Mouse (Mus musculus) liver, embryonic 11.5 days (tissue): Measurements from ENCODE around the gene Ctsa. TPM values are rescaled to one million over a fixed set of nuclear protein-coding genes. Genes with fewer than 3 reads are reported as not detected.
"Not testable (repeated sequence)": the region's sequence is repeated elsewhere in the genome, so short reads cannot be mapped to it uniquely, and the experiment has no call there.

Source experiments
- ATAC-seq: fragments of 200-750 bp; cut with Nextera tagmentation; replicated peaks from 2 replicates; pipeline ENCODE4 v1.8.0; 2017; ENCODE audit warnings: moderate number of reproducible peaks, mild to moderate bottlenecking, moderate TSS enrichment, moderate library complexity; ENCODE audit not compliant: low FRiP score
- DNase-seq: peaks from one replicate; pipeline ENCODE4 v3.0.0-alpha.2; 2017; ENCODE audit warnings: low spot score
- H3K27ac ChIP-seq: fragments of 300-500 bp; sonication (generic); 2 replicates; pipeline ENCODE4 v1.5.1; 2014; ENCODE audit warnings: mild to moderate bottlenecking, low read depth, low read length, control low read depth
- H3K27me3 ChIP-seq: fragments of 300-500 bp; sonication (generic); replicated peaks from 2 replicates; pipeline ENCODE4 v1.6.1; 2014; ENCODE audit warnings: low read length, mixed read lengths; ENCODE audit not compliant: control insufficient read depth, insufficient read depth
- H3K36me3 ChIP-seq: fragments of 300-500 bp; sonication (generic); 2 replicates; pipeline ENCODE4 v1.6.1; 2014; ENCODE audit warnings: mild to moderate bottlenecking, low read length, moderate library complexity, mixed read lengths; ENCODE audit not compliant: control insufficient read depth, insufficient read depth
- H3K4me1 ChIP-seq: fragments of 300-500 bp; sonication (generic); replicated peaks from 2 replicates; pipeline ENCODE4 v1.6.1; 2014; ENCODE audit warnings: low read length, mixed read lengths; ENCODE audit not compliant: control insufficient read depth, insufficient read depth
- H3K4me2 ChIP-seq: fragments of 300-500 bp; sonication (generic); 2 replicates; pipeline ENCODE4 v1.6.1; 2014; ENCODE audit warnings: mild to moderate bottlenecking, control low read depth, moderate library complexity
- H3K4me3 ChIP-seq: fragments of 300-500 bp; sonication (generic); 2 replicates; pipeline ENCODE4 v1.5.1; 2014; ENCODE audit warnings: low read depth, low read length, control low read depth
- H3K9ac ChIP-seq: fragments of 300-500 bp; sonication (generic); 2 replicates; pipeline ENCODE4 v1.6.1; 2014; ENCODE audit warnings: low read depth, low read length, control low read depth
- H3K9me3 ChIP-seq: fragments of 300-500 bp; sonication (generic); 2 replicates; pipeline ENCODE4 v1.6.1; 2016; ENCODE audit warnings: low read length, inconsistent platforms, mixed read lengths; ENCODE audit not compliant: control insufficient read depth
- WGBS: fragments of 180-500 bp; shearing (Covaris S2); extraction: QIAGEN DNeasy Blood & Tissue Kit; methylation state at CpG from one replicate; pipeline ENCODE4 v1.1.7; 2014; 5-methylcytosine and 5-hydroxymethylcytosine counted together
- polyA plus RNA-seq: library from polyadenylated mRNA; unstranded; fragments of >200 nt; fragmentation: Nextera tagmentation; extraction: Ambion mirVana; gene quantifications from 2 replicates; pipeline ENCODE4 v1.2.1, GENCODE M21; 2014

Ctsa gene
- polyA plus RNA-seq, 1 experiment from 2014 or later, result 103 TPM

DNA sequence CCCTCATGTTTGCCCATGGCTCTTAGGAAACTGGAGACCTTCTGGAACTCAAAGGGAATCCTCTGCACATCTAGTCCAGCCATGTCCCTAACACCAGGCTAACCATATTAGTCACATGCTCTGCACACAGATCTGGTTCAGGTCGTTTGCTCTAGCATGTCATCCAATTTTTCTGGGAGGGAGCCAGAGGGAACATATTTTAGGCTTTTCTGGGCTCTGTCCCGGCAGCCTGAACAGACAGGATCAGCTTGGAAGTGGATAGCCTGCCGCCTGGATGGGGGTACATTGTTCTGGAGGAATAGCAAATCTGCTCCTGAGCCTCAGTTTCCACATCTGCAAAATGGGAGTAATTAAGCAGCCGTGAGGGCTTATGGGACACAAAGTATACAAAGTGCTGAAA is 28.4 kb downstream of the Ctsa start:
- peaks cover 24% of the 10 kb centered on the region for H3K27me3 ChIP-seq
- no peak overlapping the region for H3K9ac ChIP-seq
- H3K36me3 ChIP-seq, result no peaks in the 10 kb centered on the region
- no peak overlapping the region for H3K4me2 ChIP-seq
- ATAC-seq, result no peak
- H3K4me3 ChIP-seq, result no peak overlapping the region
- 72% methylated on average over 4 of the region's 4 CpGs for WGBS
- H3K27ac ChIP-seq, result no peak overlapping the region
- H3K9me3 ChIP-seq, result no peaks in the 10 kb centered on the region
- no peak for DNase-seq
- peaks cover 17% of the 10 kb centered on the region for H3K4me1 ChIP-seq

DNA sequence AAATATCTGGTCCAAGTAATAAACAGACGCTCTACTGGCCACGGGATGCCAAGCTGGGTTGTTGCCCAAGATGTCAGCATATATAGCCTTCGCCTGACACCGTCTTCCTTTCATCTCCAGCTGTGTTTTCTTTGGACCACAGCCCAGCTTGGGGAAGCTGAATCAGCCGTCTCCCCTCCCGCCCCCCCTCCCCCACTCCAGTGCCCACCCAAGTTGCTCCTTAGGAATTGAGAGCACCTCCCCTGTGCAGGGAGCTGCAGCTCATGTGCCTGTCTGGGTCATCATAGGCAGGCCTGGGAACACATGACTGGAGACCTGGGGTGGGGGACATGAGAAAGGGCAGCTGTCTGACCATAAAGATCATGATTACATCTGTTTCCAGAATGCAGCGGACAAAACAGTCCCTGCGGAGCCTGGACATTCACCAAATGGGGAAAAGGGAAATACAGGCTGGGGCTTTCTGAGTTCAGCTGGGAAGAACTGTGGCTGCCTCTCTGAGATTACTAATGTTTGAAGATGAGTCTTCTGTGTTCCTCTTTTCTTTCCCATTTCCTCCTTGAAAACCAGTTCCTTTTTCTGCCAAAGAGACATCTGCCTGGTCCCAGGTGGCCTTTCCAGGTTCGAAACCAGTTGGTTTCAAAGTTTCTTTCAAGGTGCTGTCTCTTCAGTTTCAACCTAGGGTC is 29.6 kb downstream of the Ctsa start:
- Histone ChIP-seq H3K4me2 (no peak overlapping the region), H3K9ac (no peak overlapping the region), H3K36me3 (no peaks in the 10 kb centered on the region), H3K4me1 (peaks cover 13% of the 10 kb centered on the region), H3K27me3 (peaks cover 11% of the 10 kb centered on the region), H3K27ac (no peak overlapping the region), H3K9me3 (no peaks in the 10 kb centered on the region), H3K4me3 (no peak overlapping the region)
- DNase-seq (no peak), ATAC-seq (no peak)
- WGBS, result 54% methylated on average over 9 of the region's 9 CpGs

- H3K27ac ChIP-seq, ATAC-seq, H3K4me2 ChIP-seq, H3K9ac ChIP-seq, H3K9me3 ChIP-seq, H3K36me3 ChIP-seq, H3K27me3 ChIP-seq, DNase-seq, H3K4me3 ChIP-seq: not testable (repeated sequence)
- peaks cover 13% of the 10 kb centered on the region for H3K4me1 ChIP-seq
- WGBS, result 85% methylated on average over 9 of the region's 9 CpGs
Observed at GRCm38 (mm10) chr2:164863411-164863810, 30.7 kb downstream of the Ctsa start.

- no peak overlapping the region for H3K9ac ChIP-seq
- H3K27ac ChIP-seq, result no peak overlapping the region
- DNase-seq (no peak), ATAC-seq (no peak)
- H3K36me3 ChIP-seq, result no peaks in the 10 kb centered on the region
- peaks cover 7% of the 10 kb centered on the region for H3K4me1 ChIP-seq
- H3K27me3 ChIP-seq, result no peaks in the 10 kb centered on the region
- no peak overlapping the region for H3K4me3 ChIP-seq
- no peaks in the 10 kb centered on the region for H3K9me3 ChIP-seq
- no peak overlapping the region for H3K4me2 ChIP-seq
- WGBS, result 41% methylated on average over 4 of the region's 4 CpGs
Observed at GRCm38 (mm10) chr2:164864593-164864992, 31.9 kb downstream of the Ctsa start.

DNA sequence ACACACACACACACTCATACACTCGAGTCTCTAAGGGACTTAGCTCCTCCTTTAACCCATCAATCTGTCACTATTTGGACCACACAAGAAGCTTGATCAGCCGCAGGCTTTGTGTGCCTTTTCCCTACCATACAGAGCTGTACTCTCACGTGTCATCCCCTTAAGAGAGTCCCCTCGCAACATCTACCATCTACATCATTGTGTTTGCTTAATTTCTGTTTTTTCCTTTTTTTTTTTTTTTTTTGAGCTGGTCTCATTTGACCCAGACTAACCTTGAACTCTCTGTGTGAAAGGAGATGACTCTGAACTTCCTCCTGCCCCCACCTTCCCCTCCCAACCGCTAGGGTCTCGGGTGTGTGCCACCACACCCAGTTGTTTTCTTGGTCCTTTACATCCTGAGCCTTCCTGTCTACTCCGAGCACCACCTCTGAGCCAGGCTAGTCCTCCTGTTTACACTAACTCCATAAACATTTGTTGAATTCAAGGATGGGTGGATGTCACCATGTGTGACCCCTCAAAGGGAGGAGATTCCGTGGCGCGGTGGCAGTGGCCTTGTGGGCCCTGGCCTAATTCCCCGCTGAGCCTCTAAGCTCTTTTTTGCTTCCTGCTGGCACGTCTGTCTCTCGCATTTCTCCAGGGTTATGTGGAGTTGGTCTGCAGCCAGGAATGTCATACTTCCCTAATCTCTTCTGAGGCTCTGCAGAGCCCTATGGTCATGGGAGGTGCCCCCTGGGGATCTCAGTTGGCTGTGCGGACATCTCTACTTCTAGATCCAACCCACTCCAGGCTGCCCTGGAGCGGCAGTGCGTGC is 34.3 kb downstream of the Ctsa start:
- H3K9ac ChIP-seq, result no peak overlapping the region
- no peak for DNase-seq
- no peak overlapping the region for H3K4me2 ChIP-seq
- peaks cover 2% of the 10 kb centered on the region; the same call in 1 of the 2 replicates for H3K4me1 ChIP-seq
- H3K36me3 ChIP-seq, result no peaks in the 10 kb centered on the region
- no peaks in the 10 kb centered on the region for H3K9me3 ChIP-seq
- no peaks in the 10 kb centered on the region for H3K27me3 ChIP-seq
- H3K27ac ChIP-seq, result peak overlapping the region; percentile 10; the same call in 1 of the 2 replicates
- no peak for ATAC-seq
- WGBS, result 51% methylated on average over 16 of the region's 16 CpGs
- H3K4me3 ChIP-seq, result no peak overlapping the region

GRCm38 (mm10) chr2:164867566-164867965 is 34.9 kb downstream of the Ctsa start:
- H3K4me1 ChIP-seq, result no peaks in the 10 kb centered on the region
- DNase-seq (no peak), ATAC-seq (no peak)
- no peaks in the 10 kb centered on the region for H3K36me3 ChIP-seq
- H3K4me3 ChIP-seq, result no peak overlapping the region
- no peak overlapping the region for H3K9ac ChIP-seq
- 88% methylated on average over 7 of the region's 7 CpGs for WGBS
- no peaks in the 10 kb centered on the region for H3K9me3 ChIP-seq
- H3K4me2 ChIP-seq, result no peak overlapping the region
- H3K27ac ChIP-seq, result peak overlapping the region; percentile 10; the same call in 1 of the 2 replicates
- no peaks in the 10 kb centered on the region for H3K27me3 ChIP-seq

GRCm38 (mm10) chr2:164868491-164868890 is 35.8 kb downstream of the Ctsa start:
- H3K27me3 ChIP-seq, result no peaks in the 10 kb centered on the region
- 61% methylated on average over 7 of the region's 7 CpGs for WGBS
- H3K9me3 ChIP-seq, result no peaks in the 10 kb centered on the region

DNA sequence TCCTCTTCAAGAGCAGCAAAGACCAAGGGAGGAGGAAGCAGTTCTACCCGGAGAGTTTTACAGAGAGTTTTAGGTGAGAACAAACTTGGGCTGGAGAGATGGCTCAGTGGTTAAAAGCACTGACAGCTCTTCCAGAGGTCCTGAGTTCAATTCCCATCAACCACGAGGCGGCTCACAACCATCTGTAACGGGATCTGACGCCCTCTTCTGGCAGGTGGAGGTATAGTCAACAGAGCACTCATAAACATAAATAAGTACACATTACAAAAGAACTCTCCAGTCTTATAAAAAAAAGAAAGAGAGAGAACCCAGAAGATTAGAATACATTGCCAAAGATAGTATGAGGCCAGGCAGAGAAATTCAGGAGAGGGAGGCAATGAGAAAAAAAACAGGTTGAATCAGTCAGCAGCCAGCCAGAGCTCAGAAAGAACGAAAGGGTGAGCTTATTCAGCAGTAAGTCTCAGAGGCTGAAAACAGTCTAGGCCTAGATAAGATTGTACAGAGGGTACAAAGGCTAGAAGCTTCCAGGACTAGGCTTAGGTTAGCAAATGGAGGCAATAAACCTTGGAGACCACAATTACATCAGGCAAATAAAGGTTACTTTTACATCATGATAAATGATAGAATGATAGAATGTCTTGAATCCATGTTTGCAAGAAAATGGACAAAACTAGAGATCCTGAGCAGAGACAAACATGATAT is 39.1 kb downstream of the Ctsa start:
- ATAC-seq (no peak), DNase-seq (no peak)
- H3K36me3 ChIP-seq, result no peaks in the 10 kb centered on the region
- no peak overlapping the region for H3K4me3 ChIP-seq
- no peaks in the 10 kb centered on the region for H3K9me3 ChIP-seq
- no peak overlapping the region for H3K27ac ChIP-seq
- H3K9ac ChIP-seq, result no peak overlapping the region
- WGBS, result 65% methylated on average over 6 of the region's 6 CpGs
- no peak overlapping the region for H3K4me2 ChIP-seq
- H3K27me3 ChIP-seq, result no peaks in the 10 kb centered on the region
- peaks cover 9% of the 10 kb centered on the region for H3K4me1 ChIP-seq

More at GRCm38 (mm10) chr2:164868491-164868890, 35.8 kb downstream of the Ctsa start:
- Histone ChIP-seq H3K4me2 (no peak overlapping the region), H3K4me1 (no peaks in the 10 kb centered on the region), H3K9ac (no peak overlapping the region), H3K36me3 (no peaks in the 10 kb centered on the region), H3K27ac (no peak overlapping the region), H3K4me3 (no peak overlapping the region)
- DNase-seq (no peak), ATAC-seq (no peak)
